Mouse (Mus musculus): ENCODE results near the gene Gm26965. TPM values are rescaled to one million over a fixed set of nuclear protein-coding genes. Genes with fewer than 3 reads are reported as not detected.

The Gm26965 gene
- not detected in 2 replicates for polyA plus RNA-seq (2014; fragmentation: Nextera tagmentation; extraction: Ambion mirVana)

- Histone ChIP-seq H3K4me1 (ENCODE audit: control insufficient read depth, insufficient read depth, low read length) (peaks cover 8% of the 10 kb centered on the region), H3K4me3 (ENCODE audit: low read depth, low read length) (peak within 1 kb of the TSS; percentile 87), H3K9me3 (ENCODE audit: control insufficient read depth, low read length) (no peaks in the 10 kb centered on the region), H3K27me3 (ENCODE audit: control insufficient read depth, insufficient read depth, low read length) (no peaks in the 10 kb centered on the region), H3K9ac (ENCODE audit: low read length) (peak within 1 kb of the TSS; percentile 86), H3K27ac (ENCODE audit: low read depth, low read length) (0 out of 2 replicates have a peak within 1 kb of the TSS, but pooled peaks have one; percentile 20), H3K36me3 (ENCODE audit: control insufficient read depth, insufficient read depth, low read length) (no peaks in the 10 kb centered on the region; the same call in 1 of the 2 replicates), H3K4me2 (peak within 1 kb of the TSS; percentile 82)
- WGBS = 0% methylated on average over 27 of the region's 27 CpGs
- DNase-seq (ENCODE audit: low spot score, missing footprints) (peak; percentile 98), ATAC-seq (ENCODE audit: low FRiP score) (peak; percentile 99)
Measured at GRCm38 (mm10) chr13:67525753-67526410, at the start of gene Gm26965, which contains the start of gene Zfp87. Gene Gm26965 (minus strand): TSS chr13:67526151. Gene Zfp87 (minus strand): TSS chr13:67526177.

- H3K4me3 ChIP-seq (ENCODE audit: low read depth, low read length) = no peak overlapping the region
- H3K9ac ChIP-seq (ENCODE audit: low read length) = no peak overlapping the region
- no peaks in the 10 kb centered on the region for H3K27me3 ChIP-seq (ENCODE audit: control insufficient read depth, insufficient read depth, low read length)
- ATAC-seq (ENCODE audit: low FRiP score) (no peak), DNase-seq (ENCODE audit: low spot score, missing footprints) (no peak)
- no peak overlapping the region for H3K4me2 ChIP-seq
- H3K4me1 ChIP-seq (ENCODE audit: control insufficient read depth, insufficient read depth, low read length) = no peaks in the 10 kb centered on the region
- no peaks in the 10 kb centered on the region for H3K9me3 ChIP-seq (ENCODE audit: control insufficient read depth, low read length)
- H3K36me3 ChIP-seq (ENCODE audit: control insufficient read depth, insufficient read depth, low read length) = no peaks in the 10 kb centered on the region
- WGBS = 72% methylated on average over 5 of the region's 5 CpGs
- no peak overlapping the region for H3K27ac ChIP-seq (ENCODE audit: low read depth, low read length)
Measured at GRCm38 (mm10) chr13:67572591-67573189, 46.7 kb upstream of the Gm26965 start.

GRCm38 (mm10) chr13:67553730-67554129, 27.8 kb upstream of the Gm26965 start, which contains the start of gene Zfp748:
Gene Zfp748 (minus strand): TSS chr13:67553830.
- no peaks in the 10 kb centered on the region for H3K36me3 ChIP-seq (ENCODE audit: control insufficient read depth, insufficient read depth, low read length)
- H3K27ac ChIP-seq (ENCODE audit: low read depth, low read length) = 0 out of 2 replicates have a peak within 1 kb of the TSS, but pooled peaks have one; percentile 40
- H3K27me3 ChIP-seq (ENCODE audit: control insufficient read depth, insufficient read depth, low read length) = no peaks in the 10 kb centered on the region
- peak within 1 kb of the TSS; percentile 90 for H3K4me3 ChIP-seq (ENCODE audit: low read depth, low read length)
- no peak for DNase-seq (ENCODE audit: low spot score, missing footprints)
- WGBS = 80% methylated on average over 4 of the region's 4 CpGs
- peak within 1 kb of the TSS; percentile 89 for H3K9ac ChIP-seq (ENCODE audit: low read length)
- peaks cover 9% of the 10 kb centered on the region for H3K4me1 ChIP-seq (ENCODE audit: control insufficient read depth, insufficient read depth, low read length)
- peak within 1 kb of the TSS; percentile 66 for H3K4me2 ChIP-seq
- no peaks in the 10 kb centered on the region for H3K9me3 ChIP-seq (ENCODE audit: control insufficient read depth, low read length)
- no peak for ATAC-seq (ENCODE audit: low FRiP score)

GRCm38 (mm10) chr13:67552505-67553346, 26.8 kb upstream of the Gm26965 start:
- ATAC-seq (ENCODE audit: low FRiP score) (peak; percentile 99), DNase-seq (ENCODE audit: low spot score, missing footprints) (peak; percentile 98)
- Histone ChIP-seq H3K36me3 (ENCODE audit: control insufficient read depth, insufficient read depth, low read length) (no peaks in the 10 kb centered on the region), H3K9ac (ENCODE audit: low read length) (peak overlapping the region; percentile 89), H3K27ac (ENCODE audit: low read depth, low read length) (0 out of 2 replicates have a peak overlapping the region, but pooled peaks have one; percentile 40), H3K4me2 (peak overlapping the region; percentile 66), H3K4me1 (ENCODE audit: control insufficient read depth, insufficient read depth, low read length) (peaks cover 9% of the 10 kb centered on the region), H3K4me3 (ENCODE audit: low read depth, low read length) (peak overlapping the region; percentile 90), H3K9me3 (ENCODE audit: control insufficient read depth, low read length) (no peaks in the 10 kb centered on the region), H3K27me3 (ENCODE audit: control insufficient read depth, insufficient read depth, low read length) (no peaks in the 10 kb centered on the region)
- WGBS = under 1% methylated on average over 44 of the region's 44 CpGs

- Histone ChIP-seq H3K9me3 (ENCODE audit: control insufficient read depth, low read length) (no peaks in the 10 kb centered on the region; the same call in 1 of the 2 replicates), H3K9ac (ENCODE audit: low read length) (no peak overlapping the region), H3K4me2 (no peak overlapping the region), H3K4me1 (ENCODE audit: control insufficient read depth, insufficient read depth, low read length) (no peaks in the 10 kb centered on the region), H3K27me3 (ENCODE audit: control insufficient read depth, insufficient read depth, low read length) (no peaks in the 10 kb centered on the region), H3K27ac (ENCODE audit: low read depth, low read length) (no peak overlapping the region), H3K36me3 (ENCODE audit: control insufficient read depth, insufficient read depth, low read length) (peaks cover 21% of the 10 kb centered on the region), H3K4me3 (ENCODE audit: low read depth, low read length) (no peak overlapping the region)
- WGBS = 92% methylated on average over 1 of the region's 1 CpGs
- no peak for ATAC-seq (ENCODE audit: low FRiP score)
- DNase-seq (ENCODE audit: low spot score, missing footprints) = no peak
Measured at GRCm38 (mm10) chr13:67545941-67546340, 20.0 kb upstream of the Gm26965 start.

GRCm38 (mm10) chr13:67527049-67527730, 1.2 kb upstream of the Gm26965 start:
- Histone ChIP-seq H3K4me3 (ENCODE audit: low read depth, low read length) (no peak overlapping the region), H3K4me2 (no peak overlapping the region)
- 71% methylated on average over 3 of the region's 3 CpGs for WGBS

GRCm38 (mm10) chr13:67500908-67501307, 25.0 kb downstream of the Gm26965 start:
- Histone ChIP-seq H3K9me3 (ENCODE audit: control insufficient read depth, low read length) (no peaks in the 10 kb centered on the region), H3K4me1 (ENCODE audit: control insufficient read depth, insufficient read depth, low read length) (peaks cover 6% of the 10 kb centered on the region; the same call in 1 of the 2 replicates), H3K27me3 (ENCODE audit: control insufficient read depth, insufficient read depth, low read length) (no peaks in the 10 kb centered on the region), H3K4me3 (ENCODE audit: low read depth, low read length) (no peak overlapping the region), H3K27ac (ENCODE audit: low read depth, low read length) (no peak overlapping the region), H3K4me2 (no peak overlapping the region), H3K36me3 (ENCODE audit: control insufficient read depth, insufficient read depth, low read length) (no peaks in the 10 kb centered on the region), H3K9ac (ENCODE audit: low read length) (peak overlapping the region; percentile 80; the same call in 1 of the 2 replicates)
- DNase-seq (ENCODE audit: low spot score, missing footprints) (no peak), ATAC-seq (ENCODE audit: low FRiP score) (0 out of 2 replicates have a peak, but pooled peaks have one; percentile 19)
- WGBS = 79% methylated on average over 1 of the region's 1 CpGs

More at GRCm38 (mm10) chr13:67527049-67527730, 1.2 kb upstream of the Gm26965 start:
- H3K27ac ChIP-seq (ENCODE audit: low read depth, low read length) = no peak overlapping the region
- H3K36me3 ChIP-seq (ENCODE audit: control insufficient read depth, insufficient read depth, low read length) = no peaks in the 10 kb centered on the region
- no peak for DNase-seq (ENCODE audit: low spot score, missing footprints)
- no peaks in the 10 kb centered on the region for H3K27me3 ChIP-seq (ENCODE audit: control insufficient read depth, insufficient read depth, low read length)
- H3K4me1 ChIP-seq (ENCODE audit: control insufficient read depth, insufficient read depth, low read length) = peaks cover 8% of the 10 kb centered on the region
- no peaks in the 10 kb centered on the region for H3K9me3 ChIP-seq (ENCODE audit: control insufficient read depth, low read length)
- ATAC-seq (ENCODE audit: low FRiP score) = no peak
- no peak overlapping the region for H3K9ac ChIP-seq (ENCODE audit: low read length)

- DNase-seq (ENCODE audit: low spot score, missing footprints) (peak; percentile 98), ATAC-seq (ENCODE audit: low FRiP score) (peak; percentile 97)
- H3K4me1 ChIP-seq (ENCODE audit: control insufficient read depth, insufficient read depth, low read length) = peaks cover 6% of the 10 kb centered on the region; the same call in 1 of the 2 replicates
- H3K9ac ChIP-seq (ENCODE audit: low read length) = peak within 1 kb of the TSS; percentile 80
- no peaks in the 10 kb centered on the region for H3K27me3 ChIP-seq (ENCODE audit: control insufficient read depth, insufficient read depth, low read length)
- no peaks in the 10 kb centered on the region for H3K9me3 ChIP-seq (ENCODE audit: control insufficient read depth, low read length)
- no peak within 1 kb of the TSS for H3K27ac ChIP-seq (ENCODE audit: low read depth, low read length)
- 0 out of 2 replicates have a peak, but pooled peaks cover under 1% of the 10 kb centered on the region for H3K36me3 ChIP-seq (ENCODE audit: control insufficient read depth, insufficient read depth, low read length)
- H3K4me3 ChIP-seq (ENCODE audit: low read depth, low read length) = peak within 1 kb of the TSS; percentile 75
- under 1% methylated on average over 22 of the region's 22 CpGs for WGBS
- peak within 1 kb of the TSS; percentile 79 for H3K4me2 ChIP-seq
Measured at GRCm38 (mm10) chr13:67500084-67500719, 25.7 kb downstream of the Gm26965 start, which contains the start of gene Zfp58. Gene Zfp58 (minus strand): TSS chr13:67500555.

All from midbrain, embryonic 11.5 days (tissue).